Mouse (Mus musculus): Measurements from ENCODE around the gene Magi2. TPM values are rescaled to one million over a fixed set of nuclear protein-coding genes. Genes with fewer than 3 reads are reported as not detected.
"Not testable (repeated sequence)": the region's sequence is repeated elsewhere in the genome, so short reads cannot be mapped to it uniquely, and the experiment has no call there.

Magi2 gene
- polyA plus RNA-seq, 1 experiment = 1.8 TPM

GRCm38 (mm10) chr5:19429290-19429689 lies 202.5 kb downstream of the Magi2 start:
- no peak for DNase-seq (ENCODE audit: low read depth)

GRCm38 (mm10) chr5:19462541-19462940 lies 235.7 kb downstream of the Magi2 start:
- DNase-seq (ENCODE audit: low read depth) = no peak

GRCm38 (mm10) chr5:19465383-19465782 lies 238.5 kb downstream of the Magi2 start:
- DNase-seq (ENCODE audit: low read depth) = no peak

GRCm38 (mm10) chr5:19472851-19473439 lies 246.1 kb downstream of the Magi2 start:
- DNase-seq (ENCODE audit: low read depth) = no peak

GRCm38 (mm10) chr5:19482981-19483380 lies 256.1 kb downstream of the Magi2 start:
- DNase-seq (ENCODE audit: low read depth) = no peak

GRCm38 (mm10) chr5:19487947-19488346 lies 261.1 kb downstream of the Magi2 start:
- DNase-seq (ENCODE audit: low read depth) = no peak

DNA sequence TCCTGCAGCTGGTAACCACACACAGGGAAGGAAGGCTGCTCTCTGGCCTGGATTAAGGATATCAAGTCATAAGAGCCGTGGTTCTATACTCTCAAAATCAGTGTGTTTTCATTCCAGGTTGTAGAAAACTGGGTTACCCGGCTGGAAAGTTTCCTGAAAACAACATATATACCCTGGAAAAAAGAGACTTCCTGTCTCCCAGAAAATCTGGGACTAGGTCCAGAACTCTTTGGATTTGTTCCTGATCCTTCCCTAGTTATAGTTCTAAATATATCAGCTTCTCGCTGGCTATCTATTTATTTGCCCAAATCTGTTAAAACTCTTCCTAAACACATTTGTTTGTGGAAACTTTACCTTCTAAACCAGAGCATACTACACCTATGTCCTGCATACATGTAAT lies 274.2 kb downstream of the Magi2 start:
- DNase-seq (ENCODE audit: low read depth) = no peak

GRCm38 (mm10) chr5:19522168-19522567 lies 295.3 kb downstream of the Magi2 start:
- DNase-seq (ENCODE audit: low read depth) = no peak

- no peak for DNase-seq (ENCODE audit: low read depth)
Observed at GRCm38 (mm10) chr5:19539348-19539747, 312.5 kb downstream of the Magi2 start.

DNA sequence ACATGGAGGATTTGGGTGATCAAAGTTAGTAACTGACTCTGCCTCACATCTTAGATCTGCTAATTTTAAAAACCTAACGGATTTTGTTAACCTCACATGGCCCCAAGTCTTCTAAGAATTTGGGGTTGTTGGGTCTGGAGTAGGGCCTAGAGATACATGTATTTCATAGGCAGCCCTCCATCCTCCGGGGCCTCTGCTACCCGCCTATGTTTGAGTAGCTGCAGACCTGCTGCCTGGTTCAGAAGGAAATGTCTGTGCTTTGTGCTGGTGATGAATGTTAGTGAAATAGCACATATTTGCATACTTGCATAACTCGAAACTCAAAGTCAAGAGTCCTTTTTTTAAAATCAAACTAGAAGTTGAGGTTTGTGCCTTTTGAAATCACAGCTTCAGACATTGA lies 319.6 kb downstream of the Magi2 start:
- DNase-seq (ENCODE audit: low read depth) = no peak

DNA sequence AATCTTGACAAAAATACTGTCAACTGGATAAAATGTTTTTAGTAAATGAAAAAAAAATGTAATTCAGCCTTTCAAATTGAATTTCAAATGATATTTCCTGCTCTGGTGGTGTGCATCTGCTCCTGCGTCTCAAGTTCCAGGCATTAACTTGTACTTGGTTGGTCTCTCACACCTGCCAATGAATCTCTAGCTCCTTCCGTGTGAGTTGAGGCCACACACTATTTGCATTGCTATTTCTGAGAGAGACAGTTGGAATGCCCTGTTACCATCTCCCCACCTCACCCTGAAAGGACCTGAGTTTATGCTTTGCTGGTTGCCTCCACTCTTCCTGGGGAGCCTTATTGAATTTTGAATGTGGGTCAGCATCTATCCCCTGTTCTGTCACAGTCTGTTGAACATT lies 320.1 kb downstream of the Magi2 start:
- DNase-seq (ENCODE audit: low read depth) = no peak

DNA sequence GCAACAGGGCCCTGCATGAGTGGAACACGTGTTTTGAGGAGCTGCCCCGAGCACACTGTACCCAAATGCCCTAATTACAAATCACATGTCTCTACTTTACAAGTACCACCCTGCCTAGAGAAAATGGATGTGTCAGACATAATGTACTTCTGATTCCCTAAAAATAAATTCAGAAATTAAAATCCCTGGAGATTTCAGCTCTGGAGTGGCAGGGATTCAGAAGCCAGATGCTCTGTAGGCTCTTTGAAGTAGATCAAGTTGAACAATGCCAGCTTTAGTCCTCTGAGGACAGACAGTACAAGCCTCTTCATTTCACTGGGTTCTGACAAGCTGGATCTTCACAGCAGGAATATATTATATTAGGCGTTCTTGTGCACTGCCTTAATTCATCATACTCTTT lies 326.7 kb downstream of the Magi2 start:
- no peak for DNase-seq (ENCODE audit: low read depth)

- no peak for DNase-seq (ENCODE audit: low read depth)
Observed at GRCm38 (mm10) chr5:19565636-19566035, 338.8 kb downstream of the Magi2 start.

GRCm38 (mm10) chr5:19566136-19566535 lies 339.3 kb downstream of the Magi2 start:
- DNase-seq (ENCODE audit: low read depth) = not testable (repeated sequence)

GRCm38 (mm10) chr5:19607700-19608099 lies 380.9 kb downstream of the Magi2 start:
- no peak for DNase-seq (ENCODE audit: low read depth)

DNA sequence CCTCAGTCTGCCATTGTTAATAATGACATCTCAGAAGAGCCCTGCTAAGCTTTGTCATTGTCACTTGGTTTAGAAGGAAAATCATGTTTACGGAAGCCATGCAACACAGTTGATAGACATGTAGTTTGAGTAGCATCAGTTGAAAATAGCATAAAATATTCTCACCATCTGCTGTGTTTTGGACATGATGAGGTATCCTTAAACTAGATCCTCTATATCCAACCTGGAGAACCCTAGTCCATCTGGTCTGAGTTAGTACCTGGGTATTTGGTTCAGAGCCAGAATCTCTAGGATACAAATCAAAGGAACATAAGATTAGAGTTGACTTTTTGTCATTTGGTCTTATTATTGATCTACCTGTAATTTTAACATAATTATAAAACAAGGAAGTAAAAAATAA lies 385.0 kb downstream of the Magi2 start:
- no peak for DNase-seq (ENCODE audit: low read depth)

GRCm38 (mm10) chr5:19621678-19622077 lies 394.8 kb downstream of the Magi2 start:
- no peak for DNase-seq (ENCODE audit: low read depth)

DNA sequence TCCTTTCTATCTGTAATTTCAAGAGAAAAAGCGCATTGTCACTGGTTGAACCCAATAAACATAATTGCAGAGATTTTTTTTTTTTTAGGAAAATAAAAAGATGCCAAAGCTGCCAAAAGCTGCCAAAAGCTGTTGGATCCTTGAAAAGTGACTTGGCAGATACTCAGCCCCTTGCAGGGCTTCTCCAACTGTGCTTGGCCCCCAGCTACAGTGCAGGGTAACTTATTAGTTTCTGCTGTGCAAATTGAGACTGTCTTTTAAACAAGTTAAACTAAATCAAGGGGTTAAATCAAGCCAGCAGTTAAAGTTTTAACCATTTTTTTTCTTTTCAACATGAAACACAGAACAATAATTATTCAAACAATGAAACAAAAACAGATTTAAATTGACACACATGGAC lies 407.1 kb downstream of the Magi2 start:
- DNase-seq (ENCODE audit: low read depth) = no peak

DNA sequence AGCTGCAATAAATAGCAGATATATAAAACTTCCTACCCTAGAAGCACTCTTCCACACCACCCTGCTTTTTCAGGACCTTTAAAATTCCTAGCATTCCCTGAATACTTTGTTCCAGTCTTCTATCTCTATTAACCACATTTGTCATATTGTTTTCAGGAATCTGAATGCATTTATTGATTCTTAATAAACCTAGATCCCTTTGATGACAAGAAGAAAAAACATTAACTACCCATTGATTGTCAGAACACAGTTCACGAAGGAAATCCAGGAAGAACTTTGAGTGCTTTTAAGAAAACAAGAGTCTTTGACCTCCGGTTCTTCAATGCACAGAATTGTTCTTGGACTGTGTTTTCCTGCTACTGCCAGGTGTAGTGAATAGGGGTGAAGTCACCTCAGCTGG lies 411.0 kb downstream of the Magi2 start:
- DNase-seq (ENCODE audit: low read depth) = no peak

DNA sequence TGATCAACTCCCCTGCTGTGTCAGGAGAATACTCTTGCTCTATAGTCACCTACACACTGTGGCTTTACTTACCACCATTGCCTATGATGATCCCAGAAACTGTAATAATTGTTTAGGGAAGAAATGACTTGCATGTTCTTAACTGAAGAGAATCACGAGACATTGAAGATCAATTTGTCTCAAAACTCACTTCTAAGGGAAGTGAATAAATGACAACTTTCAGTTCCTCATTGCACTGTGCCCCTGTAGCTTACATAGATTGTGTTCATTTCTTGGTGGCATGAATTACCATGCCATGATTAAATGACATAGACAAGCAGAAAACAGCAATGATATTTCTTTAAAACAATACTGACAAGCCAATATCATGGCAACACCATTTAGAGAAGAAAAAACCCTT lies 429.1 kb downstream of the Magi2 start:
- DNase-seq (ENCODE audit: low read depth) = no peak

DNA sequence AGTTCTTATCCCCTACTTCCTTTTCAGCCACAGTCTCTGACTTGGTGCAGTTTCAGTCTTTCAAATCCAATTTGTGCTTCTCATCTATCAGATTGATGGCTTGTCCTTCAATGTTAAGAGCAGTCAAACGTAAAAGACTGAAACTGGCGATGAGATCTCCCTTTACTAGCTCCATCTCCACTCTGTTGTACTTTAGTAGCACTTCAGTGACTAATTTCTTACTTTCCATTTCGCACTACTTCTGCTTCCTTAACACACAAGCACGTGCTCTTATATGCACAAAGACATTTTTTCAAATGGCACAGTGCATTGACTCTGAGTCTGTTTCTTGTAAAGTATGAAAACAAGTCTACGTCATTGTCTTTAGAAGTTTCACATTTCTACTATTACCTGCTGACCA lies 439.6 kb downstream of the Magi2 start:
- DNase-seq (ENCODE audit: low read depth) = no peak

DNA sequence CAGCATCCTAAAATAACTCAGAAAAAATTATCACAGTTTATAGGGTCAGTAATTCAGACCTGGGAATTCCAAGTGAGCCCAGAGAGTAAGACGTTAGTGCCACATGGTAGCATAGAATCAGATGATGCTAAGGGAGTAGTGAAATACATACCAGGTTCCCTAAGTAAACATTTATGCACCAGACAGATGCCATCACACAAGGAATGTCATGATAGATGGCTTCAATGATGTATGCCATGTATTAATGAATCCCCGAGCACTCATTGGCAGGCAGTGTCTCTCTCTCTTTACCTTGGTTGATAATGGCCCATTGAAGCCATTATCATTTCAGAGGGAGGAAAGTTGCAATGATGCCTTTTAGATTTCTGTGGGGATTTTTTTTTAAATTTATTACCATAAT lies 490.5 kb downstream of the Magi2 start:
- no peak for DNase-seq (ENCODE audit: low read depth)

GRCm38 (mm10) chr5:19726277-19726676 lies 499.4 kb downstream of the Magi2 start:
- DNase-seq (ENCODE audit: low read depth) = no peak

GRCm38 (mm10) chr5:19745376-19745775 lies 518.5 kb downstream of the Magi2 start:
- no peak for DNase-seq (ENCODE audit: low read depth)
